Mouse (Mus musculus) heart, adult 2 months (tissue): ENCODE results near the gene Camta1.

Experiments
- CTCF ChIP-seq: fragments of 200-600 bp; IDR thresholded peaks from 2 replicates; pipeline ENCODE4 v1.8.1; 2022; ENCODE audit warnings: antibody characterized with exemption, mild to moderate bottlenecking, moderate library complexity
- EP300 ChIP-seq: fragments of 200-500 bp; IDR thresholded peaks from 2 replicates; pipeline ENCODE4 v1.6.1; 2011; ENCODE audit warnings: low read depth, low read length, control low read depth; ENCODE audit not compliant: insufficient read depth
- POLR2A ChIP-seq: fragments of 200-500 bp; IDR thresholded peaks from 2 replicates; pipeline ENCODE4 v1.6.1; 2011; ENCODE audit warnings: mild to moderate bottlenecking, low read depth, low read length, control low read depth; ENCODE audit not compliant: insufficient read depth

DNA sequence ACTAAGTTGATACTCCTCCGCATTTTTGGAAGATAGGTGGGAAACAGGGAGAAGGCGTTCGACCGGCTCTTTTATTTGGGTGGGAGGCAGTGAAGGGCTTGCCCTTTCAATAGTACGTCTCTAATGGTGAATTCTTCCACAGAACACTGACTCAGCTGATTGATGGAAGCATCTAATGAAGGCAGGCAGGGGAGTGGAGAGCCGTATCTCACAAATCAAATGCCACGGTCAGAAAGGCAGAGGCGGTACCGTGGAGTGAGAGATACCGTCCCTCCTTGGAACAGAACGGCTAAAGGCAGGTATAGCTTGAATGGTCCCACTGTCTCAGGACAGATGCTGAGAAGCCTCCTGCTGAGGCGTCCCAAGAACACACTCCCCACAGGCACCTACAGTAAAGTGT lies 714.1 kb downstream of the Camta1 start:
- TF ChIP-seq CTCF (no peak), POLR2A (no peak), EP300 (no peak)
